Mouse (Mus musculus): ENCODE results near the gene Sel1l.

GRCm38 (mm10) chr12:91833939-91834333 lies 15.0 kb downstream of the Sel1l start:
- TF ChIP-seq POLR2A (IDR thresholded peaks at IDR 0.05; ENCODE audit: borderline replicate concordance, low read depth, low read length) (no peak), CTCF (IDR thresholded peaks at IDR 0.05; ENCODE audit: low read depth, low read length) (no peak)

Data from bone marrow macrophage, adult 2 months (primary cell).